Mouse (Mus musculus) cerebellum, postnatal 14 days (tissue): ENCODE measurements at regions not wholly inside any gene's neighbourhood (a gene's known extent, or its start where the extent isn't known, plus 50 kb on each side); places are given as distances from the start of the nearest gene placed in this dataset.

ENCODE experiments used
- DNase-seq, 2 experiments: peaks; one replicate each; pipeline ENCODE4 v3.0.0; 2021; ENCODE audit warnings: mixed read lengths in 2 of 2

DNA sequence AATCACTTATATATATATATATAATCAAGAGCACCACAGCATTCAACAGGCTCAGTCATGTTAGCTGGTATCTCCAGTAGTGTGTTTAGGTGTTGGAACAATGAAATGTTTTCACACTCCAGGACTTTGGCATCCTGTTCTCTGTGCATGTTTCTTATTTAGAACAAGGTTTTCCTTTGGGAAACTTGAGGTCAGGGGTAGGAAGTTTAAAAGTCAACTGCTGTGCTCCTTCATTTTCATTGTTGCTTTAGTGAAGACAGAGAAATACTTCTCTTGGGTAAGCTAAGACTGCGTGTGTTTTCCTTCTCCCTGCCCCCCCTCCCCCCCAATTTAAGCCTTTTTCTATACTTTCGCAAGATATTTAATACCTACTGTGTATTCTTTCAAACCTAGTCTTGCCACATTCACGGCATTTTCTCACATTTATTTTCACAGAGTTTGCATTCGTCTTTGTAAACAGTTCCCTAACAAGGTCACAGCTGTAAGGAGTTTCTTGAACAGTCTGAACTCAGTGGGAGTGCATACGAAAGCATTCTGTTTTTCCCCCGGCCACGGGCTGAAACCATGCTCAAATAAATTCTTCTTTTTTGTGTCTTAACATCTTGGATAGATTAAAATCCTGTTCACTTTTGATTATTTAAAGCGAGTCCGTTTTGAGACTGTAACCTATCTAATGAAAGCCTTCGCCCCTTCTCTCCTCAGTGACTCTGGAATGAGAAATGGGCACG is 279.2 kb downstream of the Col12a1 start:
- DNase-seq, result no peak

GRCm38 (mm10) chr9:79455226-79455625 is 263.4 kb downstream of the Col12a1 start:
- DNase-seq, result no peak

- no peak for DNase-seq
Measured at GRCm38 (mm10) chr9:79479118-79479517, 239.5 kb downstream of the Col12a1 start.

- no peak for DNase-seq
Measured at GRCm38 (mm10) chr9:79500253-79500652, 218.4 kb downstream of the Col12a1 start.

- no peak for DNase-seq
Measured at GRCm38 (mm10) chr9:79502034-79502433, 216.6 kb downstream of the Col12a1 start.

DNA sequence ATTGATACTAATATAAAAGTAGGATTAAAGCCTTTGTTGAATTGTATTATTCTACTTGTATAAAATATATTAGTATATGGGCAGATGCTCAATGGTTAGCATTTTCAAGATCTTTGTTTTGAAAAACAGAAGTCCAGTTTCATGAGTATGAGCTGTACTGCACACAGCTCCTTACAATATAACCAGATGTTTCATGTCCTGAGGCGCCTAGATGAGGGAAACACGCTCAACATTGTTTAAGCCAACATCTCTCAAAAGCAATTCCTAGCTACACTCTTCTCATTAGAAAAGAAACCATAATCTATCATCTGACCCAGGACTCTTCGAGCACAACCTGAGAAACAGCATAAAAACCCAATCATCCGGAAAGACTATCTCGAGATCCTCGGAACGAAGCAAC is 202.2 kb downstream of the Col12a1 start:
- no peak for DNase-seq

GRCm38 (mm10) chr9:79517461-79517860 is 201.2 kb downstream of the Col12a1 start:
- DNase-seq, result no peak

- DNase-seq, result no peak
Measured at GRCm38 (mm10) chr9:79518640-79519039, 200.0 kb downstream of the Col12a1 start.

- no peak for DNase-seq
Measured at GRCm38 (mm10) chr9:79520498-79520897, 198.1 kb downstream of the Col12a1 start.

- DNase-seq, result peak; percentile 7 to 17
Measured at GRCm38 (mm10) chr9:79523054-79523453, 195.6 kb downstream of the Col12a1 start.

DNA sequence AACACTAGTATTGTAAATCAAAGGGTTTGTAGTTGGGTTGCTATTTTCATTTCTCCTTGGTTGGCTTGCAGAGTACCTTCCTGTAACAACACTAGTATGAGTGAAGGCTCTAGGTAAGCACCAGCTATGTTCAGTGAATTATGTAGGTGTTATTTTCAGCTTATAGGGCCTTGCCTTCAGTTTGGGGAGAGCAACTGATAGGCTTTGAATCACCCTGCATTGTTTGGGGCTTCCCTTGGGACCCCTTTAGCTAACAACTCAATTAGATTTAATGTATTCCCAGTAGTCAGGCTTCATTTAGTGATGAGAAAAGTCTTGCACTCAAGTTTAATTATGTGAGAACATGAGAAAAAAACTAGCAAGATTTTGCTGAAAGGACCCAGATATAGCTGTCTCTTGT is 193.6 kb downstream of the Col12a1 start:
- no peak for DNase-seq

DNA sequence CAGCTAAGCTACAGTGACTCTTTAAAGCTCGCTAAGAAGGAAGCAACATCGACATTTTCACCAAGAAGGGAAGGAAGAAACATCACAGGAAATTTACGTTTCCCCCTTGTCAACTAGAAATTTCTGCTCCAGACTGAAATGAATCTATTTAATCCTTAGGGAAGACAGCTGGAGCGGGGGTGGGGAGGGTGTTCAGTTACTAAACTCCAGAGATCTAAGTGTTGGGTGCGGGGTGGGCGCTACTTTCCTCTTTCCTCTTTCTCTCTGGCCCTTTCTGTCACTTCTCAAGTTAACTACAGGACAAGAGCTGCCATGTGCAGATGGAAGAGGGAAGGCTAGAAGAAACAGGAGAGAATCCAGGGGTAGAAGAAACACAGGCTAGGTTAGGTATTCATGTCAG is 192.2 kb downstream of the Col12a1 start:
- no peak for DNase-seq

DNA sequence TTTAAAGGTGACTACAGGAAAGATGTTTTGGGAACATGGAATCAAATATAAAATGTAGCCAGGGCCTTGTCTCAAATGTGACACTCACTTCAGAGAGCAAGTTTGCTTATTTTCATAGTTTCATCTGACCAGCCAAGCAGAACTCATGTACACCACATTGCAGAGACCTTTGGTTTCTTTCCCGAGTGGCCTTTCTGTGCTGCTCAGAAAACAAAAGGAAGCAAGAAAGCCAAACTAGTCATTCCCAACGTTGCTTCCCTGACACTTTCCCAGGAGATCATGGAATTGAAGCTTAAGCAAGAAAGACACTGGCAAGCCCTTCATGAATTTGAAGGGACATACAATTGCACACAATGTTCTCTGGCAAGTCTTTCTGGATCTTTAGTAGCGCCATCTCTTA is 191.3 kb downstream of the Col12a1 start:
- DNase-seq, result no peak
